Mouse (Mus musculus) MEL (cell line): Measurements from ENCODE around the gene Abca2. TPM values are rescaled to one million over a fixed set of nuclear protein-coding genes. Genes with fewer than 3 reads are reported as not detected.

Experiments
- DNase-seq: peaks from one replicate; pipeline ENCODE4 v3.0.0; 2011; ENCODE audit warnings: low read depth, low spot score
- H3K27ac ChIP-seq: 2 replicates; pipeline ENCODE4 v1.5.1; 2012; ENCODE audit warnings: low read depth, mild to moderate bottlenecking, control low read depth, low read length, moderate library complexity; ENCODE audit not compliant: control insufficient read depth
- H3K27me3 ChIP-seq, 2 experiments: fragments of 150-350 bp in 1 of 2; sonication (generic) in 1 of 2; 2 replicates each; pipeline ENCODE4 v1.6.1; 2012; ENCODE audit warnings: low read length in 2 of 2, mild to moderate bottlenecking in 2 of 2, improper control_type of control experiment in 1 of 2, moderate library complexity in 1 of 2; ENCODE audit not compliant: insufficient read depth in 2 of 2, control insufficient read depth in 1 of 2
- H3K36me3 ChIP-seq, 2 experiments: 2 replicates each; pipeline ENCODE4 v1.6.1; 2012 to 2014; ENCODE audit warnings: low read length in 2 of 2, improper control_type of control experiment in 1 of 2, inconsistent platforms in 1 of 2, mild to moderate bottlenecking in 1 of 2; ENCODE audit not compliant: insufficient read depth in 2 of 2, control insufficient read depth in 1 of 2
- H3K4me1 ChIP-seq, 2 experiments: fragments of 150-350 bp in 1 of 2; sonication (generic) in 1 of 2; 2 replicates each; pipeline ENCODE4 v1.6.1; 2012; ENCODE audit warnings: low read length in 2 of 2, improper control_type of control experiment in 1 of 2, mild to moderate bottlenecking in 1 of 2; ENCODE audit not compliant: insufficient read depth in 2 of 2, control insufficient read depth in 1 of 2
- H3K4me3 ChIP-seq, 2 experiments: fragments of 150-350 bp in 1 of 2; sonication (generic) in 1 of 2; 2 replicates each; pipeline ENCODE4 v1.5.1; 2012; ENCODE audit warnings: low read depth in 2 of 2, low read length in 2 of 2, mild to moderate bottlenecking in 2 of 2, moderate library complexity in 2 of 2, control low read depth in 1 of 2, improper control_type of control experiment in 1 of 2; ENCODE audit not compliant: control insufficient read depth in 1 of 2, insufficient read depth in 1 of 2
- H3K79me2 ChIP-seq: 2 replicates; pipeline ENCODE4 v1.6.1; 2012; ENCODE audit warnings: mild to moderate bottlenecking, low read length, moderate library complexity; ENCODE audit not compliant: control insufficient read depth, poor library complexity, insufficient read depth
- H3K9ac ChIP-seq: 2 replicates; pipeline ENCODE4 v1.6.1; 2012; ENCODE audit warnings: low read depth, mild to moderate bottlenecking, control low read depth, low read length, moderate library complexity; ENCODE audit not compliant: control insufficient read depth, poor library complexity, severe bottlenecking
- H3K9me3 ChIP-seq: fragments of 150-350 bp; sonication (generic); replicated peaks from 2 replicates; pipeline ENCODE4 v1.6.1; 2012; ENCODE audit warnings: mild to moderate bottlenecking, low read length, improper control_type of control experiment, moderate library complexity; ENCODE audit not compliant: insufficient read depth
- BHLHE40 ChIP-seq: IDR thresholded peaks from 2 replicates; pipeline ENCODE4 v1.6.1; 2012; ENCODE audit warnings: low read depth, mild to moderate bottlenecking, inconsistent platforms, low read length, improper control_type of control experiment, borderline replicate concordance
- CTCF ChIP-seq, 3 experiments: IDR thresholded peaks in 2 of 3; conservative IDR thresholded peaks in 1 of 3; 2 replicates each; pipeline ENCODE4 v1.5.1; 2011 to 2012; ENCODE audit warnings: low read length in 3 of 3, low read depth in 2 of 3, mild to moderate bottlenecking in 2 of 3, improper control_type of control experiment in 1 of 3, inconsistent platforms in 1 of 3, mixed read lengths in 1 of 3, moderate library complexity in 1 of 3; ENCODE audit not compliant: control insufficient read depth in 1 of 3, insufficient read depth in 1 of 3, poor library complexity in 1 of 3, severe bottlenecking in 1 of 3
- E2F4 ChIP-seq: IDR thresholded peaks from 2 replicates; pipeline ENCODE4 v1.6.1; 2011; ENCODE audit warnings: low read depth, low read length, improper control_type of control experiment, borderline replicate concordance
- ELF1 ChIP-seq: IDR thresholded peaks from 2 replicates; pipeline ENCODE4 v1.6.1; 2014; ENCODE audit warnings: low read depth, mild to moderate bottlenecking, inconsistent platforms, low read length, improper control_type of control experiment, moderate library complexity
- EP300 ChIP-seq, 2 experiments: IDR thresholded peaks; 2 replicates each; pipeline ENCODE4 v1.6.1; 2011; ENCODE audit warnings: improper control_type of control experiment in 2 of 2, low read length in 2 of 2, low read depth in 1 of 2, mild to moderate bottlenecking in 1 of 2
- GATA1 ChIP-seq: IDR thresholded peaks from 2 replicates; pipeline ENCODE4 v1.6.1; 2011; ENCODE audit warnings: low read depth, low read length, improper control_type of control experiment
- HCFC1 ChIP-seq: IDR thresholded peaks from 2 replicates; pipeline ENCODE4 v1.6.1; 2012; ENCODE audit warnings: low read depth, mild to moderate bottlenecking, inconsistent platforms, low read length, improper control_type of control experiment, moderate library complexity
- JUND ChIP-seq: IDR thresholded peaks from 2 replicates; pipeline ENCODE4 v1.6.1; 2011; ENCODE audit warnings: low read depth, mild to moderate bottlenecking, improper control_type of control experiment, low read length
- KAT2A ChIP-seq: conservative IDR thresholded peaks from 2 replicates; pipeline ENCODE4 v1.6.1; 2012; ENCODE audit warnings: low read depth, low read length, improper control_type of control experiment, inconsistent platforms
- MAFK ChIP-seq: IDR thresholded peaks from 2 replicates; pipeline ENCODE4 v1.6.1; 2011; ENCODE audit warnings: low read depth, mild to moderate bottlenecking, low read length, improper control_type of control experiment, borderline replicate concordance
- MAX ChIP-seq: IDR thresholded peaks from 2 replicates; pipeline ENCODE4 v1.6.1; 2011; ENCODE audit warnings: low read length, improper control_type of control experiment
- MAZ ChIP-seq: IDR thresholded peaks from 2 replicates; pipeline ENCODE4 v1.6.1; 2012; ENCODE audit warnings: low read depth, mild to moderate bottlenecking, inconsistent platforms, low read length, improper control_type of control experiment
- MEF2A ChIP-seq: IDR thresholded peaks from 2 replicates; pipeline ENCODE4 v1.6.1; 2014; ENCODE audit warnings: low read depth, mild to moderate bottlenecking, inconsistent platforms, low read length, improper control_type of control experiment; ENCODE audit not compliant: poor library complexity, insufficient replicate concordance, severe bottlenecking; ENCODE audit errors: extremely low read depth
- MXI1 ChIP-seq: IDR thresholded peaks from 2 replicates; pipeline ENCODE4 v1.6.1; 2011; ENCODE audit warnings: mild to moderate bottlenecking, low read depth, low read length, improper control_type of control experiment
- MYC ChIP-seq: IDR thresholded peaks from 2 replicates; pipeline ENCODE4 v1.6.1; 2011; ENCODE audit warnings: low read depth, mild to moderate bottlenecking, low read length, improper control_type of control experiment, moderate library complexity
- POLR2A ChIP-seq, 2 experiments: IDR thresholded peaks; 2 replicates each; pipeline ENCODE4 v1.6.1; 2011 to 2012; ENCODE audit warnings: low read length in 2 of 2, mild to moderate bottlenecking in 2 of 2, control low read depth in 1 of 2, improper control_type of control experiment in 1 of 2, low read depth in 1 of 2, moderate library complexity in 1 of 2; ENCODE audit not compliant: control insufficient read depth in 1 of 2, insufficient read depth in 1 of 2, poor library complexity in 1 of 2
- POLR2AphosphoS2 ChIP-seq: IDR thresholded peaks from 2 replicates; pipeline ENCODE4 v1.6.1; 2011; ENCODE audit warnings: low read length, improper control_type of control experiment
- POLR2AphosphoS5 ChIP-seq: IDR thresholded peaks from 2 replicates; pipeline ENCODE4 v1.6.1; 2012; ENCODE audit warnings: low read depth, borderline replicate concordance, mild to moderate bottlenecking, inconsistent platforms, low read length, moderate library complexity, mixed read lengths
- RAD21 ChIP-seq: IDR thresholded peaks from 2 replicates; pipeline ENCODE4 v1.6.1; 2011; ENCODE audit warnings: mild to moderate bottlenecking, low read depth, low read length, improper control_type of control experiment
- RCOR1 ChIP-seq: IDR thresholded peaks from 2 replicates; pipeline ENCODE4 v1.6.1; 2012; ENCODE audit warnings: low read depth, mild to moderate bottlenecking, inconsistent platforms, low read length, improper control_type of control experiment
- SIN3A ChIP-seq: IDR thresholded peaks from 2 replicates; pipeline ENCODE4 v1.6.1; 2012; ENCODE audit warnings: low read length, improper control_type of control experiment, inconsistent platforms
- SMC3 ChIP-seq: IDR thresholded peaks from 2 replicates; pipeline ENCODE4 v1.6.1; 2011; ENCODE audit warnings: low read depth, low read length, improper control_type of control experiment
- TAL1 ChIP-seq: IDR thresholded peaks from 2 replicates; pipeline ENCODE4 v1.6.1; 2012; ENCODE audit warnings: mild to moderate bottlenecking, inconsistent platforms, low read length, moderate library complexity, mixed read lengths
- USF1 ChIP-seq: IDR thresholded peaks from 2 replicates; pipeline ENCODE4 v1.6.1; 2014; ENCODE audit warnings: low read depth, mild to moderate bottlenecking, inconsistent platforms, low read length, improper control_type of control experiment, moderate library complexity
- USF2 ChIP-seq, 2 experiments: IDR thresholded peaks; 2 replicates each; pipeline ENCODE4 v1.6.1; 2011 to 2012; ENCODE audit warnings: improper control_type of control experiment in 2 of 2, low read length in 2 of 2, borderline replicate concordance in 1 of 2, inconsistent platforms in 1 of 2, low read depth in 1 of 2, mild to moderate bottlenecking in 1 of 2; ENCODE audit not compliant: insufficient read depth in 1 of 2
- polyA plus RNA-seq, 2 experiments: library from polyadenylated mRNA; stranded (reverse) in 1 of 2; unstranded in 1 of 2; fragments of >175 nt in 1 of 2; fragments of >200 nt in 1 of 2; gene quantifications; 2 replicates each; pipeline versions ENCODE4 v1.2.1 to v1.2.4; 2012; ENCODE audit warnings: low replicate concordance in 2 of 2, low read depth in 1 of 2; ENCODE audit not compliant: insufficient read length in 2 of 2, insufficient read depth in 1 of 2, missing spikeins in 1 of 2
- total RNA-seq: library from RNA; depleted of rRNA; stranded (reverse); fragments of 300-350 nt; gene quantifications from 2 replicates; pipeline ENCODE4 v1.2.3, GENCODE M21; 2012

Abca2 gene
- total and polyA plus RNA-seq, 3 experiments, result 10.4 to 42.2 TPM; not detected in 1

DNA sequence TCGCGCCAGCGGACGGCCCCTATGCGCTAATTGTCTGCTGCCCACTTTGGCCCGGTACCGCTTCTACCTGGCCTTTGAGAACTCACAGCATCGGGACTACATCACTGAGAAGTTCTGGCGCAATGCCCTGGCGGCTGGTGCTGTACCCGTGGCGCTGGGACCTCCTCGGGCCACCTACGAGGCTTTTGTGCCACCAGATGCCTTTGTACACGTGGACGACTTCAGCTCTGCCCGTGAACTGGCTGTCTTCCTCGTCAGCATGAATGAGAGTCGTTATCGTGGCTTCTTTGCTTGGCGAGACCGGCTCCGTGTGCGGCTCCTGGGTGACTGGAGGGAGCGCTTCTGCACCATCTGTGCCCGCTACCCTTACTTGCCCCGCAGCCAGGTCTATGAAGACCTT, 3.0 kb upstream of the Abca2 start:
- H3K9ac ChIP-seq, result no peak overlapping the region
- peaks cover 2% of the 10 kb centered on the region; the same call in 1 of the 2 replicates for H3K79me2 ChIP-seq
- TF ChIP-seq POLR2AphosphoS5 (no peak), EP300 (IDR thresholded peaks at IDR 0.05; ENCODE audit: low read depth in 1 of 2, low read length in 2 of 2) (no peak), E2F4 (no peak), MAX (no peak), TAL1 (no peak), ELF1 (no peak), POLR2A (IDR thresholded peaks at IDR 0.05; ENCODE audit: control insufficient read depth in 1 of 2, insufficient read depth in 1 of 2, low read depth in 1 of 2, low read length in 2 of 2, poor library complexity in 1 of 2) (no peak), SIN3A (no peak), POLR2AphosphoS2 (no peak), JUND (no peak), RAD21 (no peak), USF2 (IDR thresholded peaks at IDR 0.05; ENCODE audit: borderline replicate concordance in 1 of 2, insufficient read depth in 1 of 2, low read depth in 1 of 2, low read length in 2 of 2) (no peak), MXI1 (no peak), MEF2A (no peak), GATA1 (no peak), KAT2A (no peak), USF1 (no peak)
- TF ChIP-seq, all 39 proteins: peak for 0
- Histone ChIP-seq H3K36me3 (peaks cover 0 to 11% of the 10 kb centered on the region in 2 experiments; a peak in 2 of 4 replicates), H3K4me3 (no peak overlapping the region), H3K27me3 (no peaks in the 10 kb centered on the region), H3K9me3 (no peaks in the 10 kb centered on the region), H3K27ac (no peak overlapping the region), H3K4me1 (peaks cover 13 to 34% of the 10 kb centered on the region in 2 experiments)
- DNase-seq, result no peak

DNA sequence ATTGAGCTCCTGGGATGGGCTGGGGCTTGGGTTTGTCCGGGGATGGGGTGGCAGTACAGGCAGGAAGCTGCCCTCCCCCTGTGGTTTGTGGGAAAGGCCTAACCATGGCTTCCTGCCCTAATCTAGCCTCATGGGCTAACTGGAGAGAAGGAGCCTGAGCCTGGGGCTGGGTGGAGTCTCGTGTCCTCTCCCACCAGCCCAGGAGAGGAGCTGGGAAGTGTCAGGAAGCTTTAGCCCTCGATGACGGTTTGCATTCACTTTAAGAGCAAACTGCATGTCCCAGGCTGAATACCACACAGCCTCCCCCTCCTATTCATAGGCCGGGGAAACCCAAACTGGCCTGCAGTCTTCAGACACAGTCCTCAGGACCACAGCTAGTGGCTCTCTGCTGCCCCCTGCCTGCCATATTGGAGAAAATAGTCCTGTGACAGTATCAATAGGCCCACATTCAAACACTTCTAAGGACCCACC, 1.7 kb upstream of the Abca2 start:
- no peaks in the 10 kb centered on the region for H3K9me3 ChIP-seq
- H3K4me1 ChIP-seq, result peaks cover 13 to 34% of the 10 kb centered on the region in 2 experiments
- peaks cover 2% of the 10 kb centered on the region; the same call in 1 of the 2 replicates for H3K79me2 ChIP-seq
- H3K27ac ChIP-seq, result peak overlapping the region; percentile 55
- TF ChIP-seq SMC3 (0 out of 2 replicates have a peak, but pooled peaks have one; percentile 18), POLR2A (IDR thresholded peaks at IDR 0.05; ENCODE audit: control insufficient read depth in 1 of 2, insufficient read depth in 1 of 2, low read depth in 1 of 2, low read length in 2 of 2, poor library complexity in 1 of 2) (peak; percentile 27 to 52; a peak in 1 of 4 replicates), BHLHE40 (0 out of 2 replicates have a peak, but pooled peaks have one; percentile 16), RAD21 (peak; percentile 39), EP300 (IDR thresholded peaks at IDR 0.05; ENCODE audit: low read depth in 1 of 2, low read length in 2 of 2) (peak in 1 of 2 experiments; percentile 17; a peak in 1 of 4 replicates), ELF1 (no peak), MAZ (no peak), E2F4 (no peak), CTCF (IDR thresholded peaks at IDR 0.05 in 2 of 3, conservative IDR thresholded peaks at IDR 0.05 in 1 of 3; ENCODE audit: control insufficient read depth in 1 of 3, insufficient read depth in 1 of 3, low read depth in 2 of 3, low read length in 3 of 3, poor library complexity in 1 of 3, severe bottlenecking in 1 of 3) (peak; percentile 54 to 78 (median 76)), SIN3A (peak; percentile 32; the same call in 1 of the 2 replicates), HCFC1 (peak; percentile 39; the same call in 1 of the 2 replicates), MXI1 (no peak), MYC (0 out of 2 replicates have a peak, but pooled peaks have one; percentile 29), RCOR1 (0 out of 2 replicates have a peak, but pooled peaks have one; percentile 16), MAFK (no peak)
- H3K27me3 ChIP-seq, result no peaks in the 10 kb centered on the region
- H3K4me3 ChIP-seq, result peak overlapping the region in 1 of 2 experiments; percentile 13; a peak in 1 of 4 replicates
- peak overlapping the region; percentile 65 for H3K9ac ChIP-seq
- DNase-seq, result peak; percentile 88
- H3K36me3 ChIP-seq, result peaks cover 0 to 11% of the 10 kb centered on the region in 2 experiments; a peak in 2 of 4 replicates
